In the genomic region with DNA sequence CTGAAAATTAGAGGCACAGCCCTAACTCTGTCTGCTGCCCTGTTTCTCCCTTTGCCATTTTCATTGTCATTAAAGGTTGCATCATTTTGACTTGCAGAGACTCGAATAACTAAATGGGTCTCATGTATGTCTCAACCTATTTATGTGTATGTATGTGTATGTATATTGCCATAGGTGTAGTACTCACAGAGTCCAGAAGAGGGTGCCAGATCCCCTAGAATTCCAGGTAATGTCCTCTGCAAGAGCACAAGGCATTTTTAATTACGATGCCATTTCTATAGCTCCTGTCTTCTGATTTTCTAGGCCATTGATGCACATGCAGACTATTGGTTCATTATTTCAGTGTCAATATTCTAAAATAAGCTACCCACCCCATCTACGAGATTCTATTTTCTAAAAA, we compare ENCODE assay signal across 10 mouse cellular contexts.
DNase-seq lines count a peak whose midpoint lies in the region; ATAC-seq and TF ChIP-seq lines count a peak whose summit lies in the region.
"Had no signal": no experiment of that assay in that cellular context is flagged by ENCODE, and none has a peak within 500 bp of the region (broad histone marks: within the 10 kb centered on the region; RNA-seq: fewer than 3 reads in every experiment).

No protein-coding gene starts in this region.

- H3K27me3 ChIP-seq in kidney, embryonic 14.5 days (ENCODE audit: control insufficient read depth, insufficient read depth, low read length), result no peaks in the 10 kb centered on the region

- H3K36me3 ChIP-seq in kidney, embryonic 14.5 days (ENCODE audit: control insufficient read depth, insufficient read depth, low read length), result no peaks in the 10 kb centered on the region

- no peak for TF ChIP-seq POLR2A in brain, embryonic 14.5 days (IDR thresholded peaks at IDR 0.05; ENCODE audit: borderline replicate concordance, extremely low read depth, insufficient read depth, insufficient read length, poor library complexity, severe bottlenecking)

- no peak overlapping the region for H3K4me2 ChIP-seq in kidney, embryonic 14.5 days (replicated peaks; ENCODE audit: low read depth, low read length)

- no peak overlapping the region for H3K9ac ChIP-seq in kidney, embryonic 14.5 days (ENCODE audit: low read depth, low read length)

- no peak for TF ChIP-seq CTCF in brain, embryonic 14.5 days (IDR thresholded peaks at IDR 0.05; ENCODE audit: borderline replicate concordance, extremely low read depth, insufficient read depth, insufficient read length)

- WGBS in kidney, embryonic 14.5 days, result 96% methylated on average over 3 of the region's 3 CpGs

- DNase-seq in kidney, postnatal 4 days, result peak; percentile 5 to 6
- DNase-seq in thymus, postnatal 4 days, result peak; percentile 9
- no peak for DNase-seq in thymus, postnatal 10 days (ENCODE audit: low spot score in 2 of 2)
- DNase-seq in brain, embryonic 14.5 days (ENCODE audit: low read depth), result peak; percentile 15
- DNase-seq in urinary bladder, postnatal 25 days (ENCODE audit: low spot score), result no peak
- DNase-seq in spleen, adult 18-20 months, result no peak
- DNase-seq: kidney, adult 2 months; thymus, postnatal 25 days had no signal

- H3K4me3 ChIP-seq in kidney, embryonic 14.5 days (ENCODE audit: low read length), result no peak overlapping the region

- no peak for ATAC-seq in kidney, embryonic 14.5 days (ENCODE audit: low FRiP score, low TSS enrichment)

- H3K27ac ChIP-seq in kidney, embryonic 14.5 days (ENCODE audit: low read depth, low read length), result no peak overlapping the region
- H3K27ac ChIP-seq: macrophage had no signal

- H3K9me3 ChIP-seq in kidney, embryonic 14.5 days (ENCODE audit: control insufficient read depth, low read length), result no peaks in the 10 kb centered on the region

- H3K4me1 ChIP-seq in kidney, embryonic 14.5 days (ENCODE audit: control insufficient read depth, insufficient read depth, low read length), result no peaks in the 10 kb centered on the region

Comparison
In these comparisons a context has a peak if more than half of its experiments do, and no peak if none do; other contexts are left out.
1. DNase-seq: peak in kidney, postnatal 4 days (2 of 2), thymus, postnatal 4 days (single experiment) and brain, embryonic 14.5 days (single experiment); none in thymus, postnatal 10 days (0 of 2), urinary bladder, postnatal 25 days (single experiment) and spleen, adult 18-20 months (0 of 2).